Mouse (Mus musculus) gastrocnemius, adult 2 months (tissue): ENCODE measurements around the gene Sfmbt2. TPM values are rescaled to one million over a fixed set of nuclear protein-coding genes. Genes with fewer than 3 reads are reported as not detected.

Source experiments
- DNase-seq: peaks from one replicate; pipeline ENCODE4 v3.0.0; 2022
- H3K27ac ChIP-seq: fragments of 200-600 bp; 2 replicates; pipeline ENCODE4 v1.8.1; 2022; ENCODE audit warnings: mild to moderate bottlenecking
- H3K4me3 ChIP-seq: fragments of 200-600 bp; 2 replicates; pipeline ENCODE4 v1.8.1; 2022; ENCODE audit warnings: mild to moderate bottlenecking, moderate library complexity
- CTCF ChIP-seq: fragments of 200-600 bp; IDR thresholded peaks from 2 replicates; pipeline ENCODE4 v1.8.1; 2022; ENCODE audit warnings: antibody characterized with exemption, mild to moderate bottlenecking, moderate library complexity
- intact Hi-C: fragments of 180-260 bp; cut with DNase I; formaldehyde crosslinking; loops from one replicate; pipeline ENCODE4 v1.15.1; 2025
- total RNA-seq, 2 experiments: library from RNA; stranded (reverse); gene quantifications; 2 replicates each; pipeline ENCODE4 v1.2.3; 2021

Gene Sfmbt2
- total RNA-seq, 2 experiments from 2014 or later: 0.05 to 0.08 TPM

GRCm38 (mm10) chr2:10516516-10516915 lies 146.2 kb downstream of the Sfmbt2 start:
- TF ChIP-seq CTCF: no peak
- Histone ChIP-seq H3K4me3 (no peak overlapping the region), H3K27ac (no peak overlapping the region)
- DNase-seq: no peak
- intact Hi-C loops: no loop called here

GRCm38 (mm10) chr2:10521719-10522415 lies 151.6 kb downstream of the Sfmbt2 start:
- Histone ChIP-seq H3K4me3 (no peak overlapping the region), H3K27ac (no peak overlapping the region)
- TF ChIP-seq CTCF: no peak
- intact Hi-C loops: no loop called here
- DNase-seq: no peak

GRCm38 (mm10) chr2:10525622-10526021 lies 155.3 kb downstream of the Sfmbt2 start:
- intact Hi-C loops: no loop called here
- no peak overlapping the region for H3K4me3 ChIP-seq
- TF ChIP-seq CTCF: no peak
- no peak overlapping the region for H3K27ac ChIP-seq
- DNase-seq: no peak

GRCm38 (mm10) chr2:10541762-10542161 lies 171.5 kb downstream of the Sfmbt2 start:
- DNase-seq: no peak
- H3K27ac ChIP-seq: no peak overlapping the region
- TF ChIP-seq CTCF: no peak
- intact Hi-C loops: no loop called here
- H3K4me3 ChIP-seq: no peak overlapping the region

GRCm38 (mm10) chr2:10542388-10542787 lies 172.1 kb downstream of the Sfmbt2 start:
- TF ChIP-seq CTCF: no peak
- intact Hi-C loops: no loop called here

GRCm38 (mm10) chr2:10558816-10559215 lies 188.5 kb downstream of the Sfmbt2 start:
- no peak for TF ChIP-seq CTCF
- intact Hi-C loops: no loop called here
- DNase-seq: no peak
- H3K27ac ChIP-seq: no peak overlapping the region
- H3K4me3 ChIP-seq: no peak overlapping the region

More at GRCm38 (mm10) chr2:10542388-10542787, 172.1 kb downstream of the Sfmbt2 start:
- no peak overlapping the region for H3K27ac ChIP-seq
- no peak overlapping the region for H3K4me3 ChIP-seq
- no peak for DNase-seq

- DNase-seq: no peak
- no peak for TF ChIP-seq CTCF
- Histone ChIP-seq H3K27ac (no peak overlapping the region), H3K4me3 (no peak overlapping the region)
- intact Hi-C loops: no loop called here
Measured at GRCm38 (mm10) chr2:10565491-10565890, 195.2 kb downstream of the Sfmbt2 start.

GRCm38 (mm10) chr2:10569392-10569791 lies 199.1 kb downstream of the Sfmbt2 start:
- Histone ChIP-seq H3K4me3 (no peak overlapping the region), H3K27ac (no peak overlapping the region)
- no peak for DNase-seq
- intact Hi-C loops: no loop called here
- TF ChIP-seq CTCF: no peak

GRCm38 (mm10) chr2:10572311-10572710 lies 202.0 kb downstream of the Sfmbt2 start:
- TF ChIP-seq CTCF: no peak
- DNase-seq: no peak
- intact Hi-C loops: no loop called here
- Histone ChIP-seq H3K27ac (no peak overlapping the region), H3K4me3 (no peak overlapping the region)

- no peak for TF ChIP-seq CTCF
- intact Hi-C loops: no loop called here
- no peak overlapping the region for H3K27ac ChIP-seq
- DNase-seq: no peak
- no peak overlapping the region for H3K4me3 ChIP-seq
Measured at GRCm38 (mm10) chr2:10575962-10576740, 205.8 kb downstream of the Sfmbt2 start.

GRCm38 (mm10) chr2:10582673-10583072 lies 212.4 kb downstream of the Sfmbt2 start:
- no peak overlapping the region for H3K27ac ChIP-seq
- intact Hi-C loops: no loop called here
- no peak overlapping the region for H3K4me3 ChIP-seq
- TF ChIP-seq CTCF: no peak
- no peak for DNase-seq

- intact Hi-C loops: no loop called here
- no peak overlapping the region for H3K27ac ChIP-seq
- TF ChIP-seq CTCF: no peak
- DNase-seq: no peak
- H3K4me3 ChIP-seq: no peak overlapping the region
Measured at GRCm38 (mm10) chr2:10583103-10583502, 212.8 kb downstream of the Sfmbt2 start.

GRCm38 (mm10) chr2:10591310-10591709 lies 221.0 kb downstream of the Sfmbt2 start:
- Histone ChIP-seq H3K27ac (no peak overlapping the region), H3K4me3 (no peak overlapping the region)
- intact Hi-C loops: no loop called here
- DNase-seq: no peak
- no peak for TF ChIP-seq CTCF
